Mouse (Mus musculus): ENCODE results near the gene Terf2.
A peak's percentile ranks its signal among the peaks of the same experiment; 100 is the strongest.
"Not testable (repeated sequence)": the region's sequence is repeated elsewhere in the genome, so short reads cannot be mapped to it uniquely, and the experiment has no call there.

Terf2 gene

GRCm38 (mm10) chr8:107114150-107115007, 18.0 kb upstream of the Terf2 start:
- peak; percentile 32 to 44 for DNase-seq (ENCODE audit: low spot score in 2 of 2)

- no peak for DNase-seq (ENCODE audit: low spot score in 2 of 2)
Observed at GRCm38 (mm10) chr8:107113209-107113608, 16.9 kb upstream of the Terf2 start.

- DNase-seq (ENCODE audit: low spot score in 2 of 2) = no peak
Observed at GRCm38 (mm10) chr8:107111340-107112105, 15.2 kb upstream of the Terf2 start.

GRCm38 (mm10) chr8:107110629-107111330, 14.4 kb upstream of the Terf2 start:
- DNase-seq (ENCODE audit: low spot score in 2 of 2) = no peak

GRCm38 (mm10) chr8:107109816-107110435, 13.6 kb upstream of the Terf2 start:
- no peak for DNase-seq (ENCODE audit: low spot score in 2 of 2)

- DNase-seq (ENCODE audit: low spot score in 2 of 2) = no peak
Observed at GRCm38 (mm10) chr8:107108978-107109720, 12.8 kb upstream of the Terf2 start.

GRCm38 (mm10) chr8:107108089-107108488, 11.7 kb upstream of the Terf2 start:
- not testable (repeated sequence) for DNase-seq (ENCODE audit: low spot score in 2 of 2)

- peak; percentile 66 to 88 for DNase-seq (ENCODE audit: low spot score in 2 of 2)
Observed at GRCm38 (mm10) chr8:107104547-107104946, 8.2 kb upstream of the Terf2 start.

- DNase-seq (ENCODE audit: low spot score in 2 of 2) = no peak
Observed at GRCm38 (mm10) chr8:107100635-107101034, 4.3 kb upstream of the Terf2 start.

GRCm38 (mm10) chr8:107095717-107096365, 506 bp downstream of the Terf2 start:
- peak in 1 of 2 experiments; percentile 17 for DNase-seq (ENCODE audit: low spot score in 2 of 2)

- DNase-seq (ENCODE audit: low spot score in 2 of 2) = no peak
Observed at GRCm38 (mm10) chr8:107090531-107090930, 5.8 kb downstream of the Terf2 start.

GRCm38 (mm10) chr8:107088526-107089063, 7.8 kb downstream of the Terf2 start:
- DNase-seq (ENCODE audit: low spot score in 2 of 2) = no peak

GRCm38 (mm10) chr8:107086018-107086417, 10.3 kb downstream of the Terf2 start:
- DNase-seq (ENCODE audit: low spot score in 2 of 2) = no peak

- no peak for DNase-seq (ENCODE audit: low spot score in 2 of 2)
Observed at GRCm38 (mm10) chr8:107085358-107085757, 11.0 kb downstream of the Terf2 start.

GRCm38 (mm10) chr8:107076239-107076888, 20.0 kb downstream of the Terf2 start:
- no peak for DNase-seq (ENCODE audit: low spot score in 2 of 2)

- no peak for DNase-seq (ENCODE audit: low spot score in 2 of 2)
Observed at GRCm38 (mm10) chr8:107074128-107074527, 22.2 kb downstream of the Terf2 start.

- DNase-seq (ENCODE audit: low spot score in 2 of 2) = no peak
Observed at GRCm38 (mm10) chr8:107073706-107074105, 22.6 kb downstream of the Terf2 start.

- DNase-seq (ENCODE audit: low spot score in 2 of 2) = no peak
Observed at GRCm38 (mm10) chr8:107065511-107066496, 30.5 kb downstream of the Terf2 start, which contains the start of gene Tmed6. TSS of gene Tmed6 (minus strand) at chr8:107065644.

All from right cerebral cortex, adult 2 months (tissue).